Mouse (Mus musculus) myocyte (in vitro differentiated cells): ENCODE measurements around the gene Trp53bp2.

Experiments used
- E2F4 ChIP-seq: IDR thresholded peaks from one replicate; pipeline ENCODE4 v1.6.1; 2011; ENCODE audit warnings: mild to moderate bottlenecking, control low read depth, moderate library complexity; ENCODE audit not compliant: insufficient read depth
- MAX ChIP-seq: IDR thresholded peaks from one replicate; pipeline ENCODE4 v1.6.1; 2011; ENCODE audit warnings: low read depth, mild to moderate bottlenecking, control low read depth
- MYOD1 ChIP-seq, 3 experiments: IDR thresholded peaks; one replicate each; pipeline ENCODE4 v1.6.1; 2011; ENCODE audit warnings: control low read depth in 2 of 3, low read depth in 2 of 3, mild to moderate bottlenecking in 2 of 3, moderate library complexity in 1 of 3; ENCODE audit not compliant: insufficient read length in 2 of 3, control insufficient read depth in 1 of 3
- MYOG ChIP-seq, 3 experiments: IDR thresholded peaks; one replicate each; pipeline ENCODE4 v1.6.1; 2011; ENCODE audit warnings: control low read depth in 2 of 3, low read depth in 2 of 3, mild to moderate bottlenecking in 2 of 3; ENCODE audit not compliant: insufficient read length in 2 of 3, control insufficient read depth in 1 of 3, insufficient read depth in 1 of 3
- POLR2A ChIP-seq: IDR thresholded peaks from one replicate; pipeline ENCODE4 v1.6.1; 2011; ENCODE audit warnings: low read depth, mild to moderate bottlenecking, control low read depth, moderate library complexity; ENCODE audit not compliant: insufficient read length
- POLR2AphosphoS2 ChIP-seq: IDR thresholded peaks from one replicate; pipeline ENCODE4 v1.6.1; 2011; ENCODE audit warnings: low read depth, control low read depth; ENCODE audit not compliant: insufficient read length
- REST ChIP-seq: IDR thresholded peaks from one replicate; pipeline ENCODE4 v1.6.1; 2011; ENCODE audit warnings: mild to moderate bottlenecking, control low read depth, moderate library complexity; ENCODE audit not compliant: insufficient read depth, insufficient read length
- SRF ChIP-seq: IDR thresholded peaks from one replicate; pipeline ENCODE4 v1.6.1; 2011; ENCODE audit warnings: low read depth; ENCODE audit not compliant: control insufficient read depth, insufficient read length
- TCF12 ChIP-seq: IDR thresholded peaks from one replicate; pipeline ENCODE4 v1.6.1; 2011; ENCODE audit warnings: mild to moderate bottlenecking, control low read depth; ENCODE audit not compliant: poor library complexity, insufficient read depth, severe bottlenecking
- TCF3 ChIP-seq: IDR thresholded peaks from one replicate; pipeline ENCODE4 v1.6.1; 2011; ENCODE audit warnings: low read depth, control low read depth; ENCODE audit not compliant: insufficient read length
- USF1 ChIP-seq: IDR thresholded peaks from one replicate; pipeline ENCODE4 v1.6.1; 2011; ENCODE audit warnings: low read depth, mild to moderate bottlenecking, control low read depth, moderate library complexity

GRCm38 (mm10) chr1:182371891-182372290, 37.1 kb upstream of the Trp53bp2 start:
- TF ChIP-seq MAX, result no peak
- TF ChIP-seq POLR2A, result no peak
- TF ChIP-seq REST, result no peak
- TF ChIP-seq USF1, result no peak
- no peak for TF ChIP-seq TCF3
- TF ChIP-seq POLR2AphosphoS2, result no peak
- TF ChIP-seq TCF12, result no peak
- TF ChIP-seq MYOD1 (IDR thresholded peaks at IDR 0.05; ENCODE audit: control insufficient read depth in 1 of 3, insufficient read length in 2 of 3, low read depth in 2 of 3), result no peak
- no peak for TF ChIP-seq MYOG (IDR thresholded peaks at IDR 0.05; ENCODE audit: control insufficient read depth in 1 of 3, insufficient read depth in 1 of 3, insufficient read length in 2 of 3, low read depth in 2 of 3)
- no peak for TF ChIP-seq SRF
- no peak for TF ChIP-seq E2F4
